Mouse (Mus musculus) liver, postnatal 0 days (tissue): ENCODE measurements around the gene Plekhh1.

Experiments
- CTCF ChIP-seq: sonication (generic); IDR thresholded peaks from 2 replicates; pipeline ENCODE4 v1.5.1; 2016; ENCODE audit warnings: antibody characterized with exemption, low read depth
- EP300 ChIP-seq: IDR thresholded peaks from 2 replicates; pipeline ENCODE4 v1.6.1; 2016; ENCODE audit warnings: antibody characterized with exemption, low read depth, mild to moderate bottlenecking

DNA sequence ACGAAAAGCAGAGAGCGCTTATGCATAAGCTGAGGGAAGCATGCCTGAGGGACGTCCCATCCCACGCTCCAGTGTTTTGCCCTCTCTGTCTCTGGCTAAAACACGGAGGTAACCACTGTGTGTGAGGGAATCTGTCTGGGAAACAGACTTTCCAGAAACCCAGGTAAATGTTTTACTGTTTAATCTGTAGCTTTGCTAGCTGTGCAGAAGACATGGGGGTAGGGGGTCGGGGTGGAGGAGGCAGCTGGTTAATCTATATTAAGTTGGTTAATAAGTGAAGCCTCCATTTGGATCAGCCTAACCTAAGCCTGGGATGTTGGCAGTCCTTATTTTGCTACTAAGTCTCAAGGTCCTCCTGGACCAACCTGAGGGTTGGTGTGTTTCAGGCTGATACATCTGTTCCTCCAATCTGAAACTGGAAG is 40.2 kb downstream of the Plekhh1 start:
- TF ChIP-seq CTCF (no peak), EP300 (no peak)
